Mouse (Mus musculus): Measurements from ENCODE around the gene Cyp4a14.
"Not testable (repeated sequence)": the region's sequence is repeated elsewhere in the genome, so short reads cannot be mapped to it uniquely, and the experiment has no call there.

The Cyp4a14 gene

DNA sequence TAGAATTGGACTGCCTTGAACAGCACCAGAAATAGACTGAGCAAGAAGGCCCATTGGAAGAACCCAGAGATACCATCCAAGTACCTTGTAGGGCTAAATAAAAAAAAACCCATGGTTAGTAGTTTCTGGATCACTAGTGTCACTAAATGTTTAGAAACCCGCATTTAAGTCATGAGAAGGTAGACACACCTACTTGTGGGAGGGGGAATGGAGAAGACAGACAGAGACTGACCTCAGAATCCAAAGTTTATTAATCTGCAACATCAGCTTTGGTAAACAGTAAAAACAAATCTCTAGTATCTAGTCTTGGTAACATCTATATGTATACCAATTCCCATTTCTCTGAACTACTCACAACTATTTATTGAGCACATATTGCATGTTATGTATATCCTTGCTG, at the start of gene Cyp4a14:
Gene Cyp4a14 (minus strand): TSS at position 142 of the 400 bp plus-strand sequence.
- no peak for DNase-seq (ENCODE audit: low read depth)

- DNase-seq (ENCODE audit: low read depth), result no peak
These were observed 49.2 kb upstream of the Cyp4a14 start for GRCm38 (mm10) chr4:115545101-115545500.

DNA sequence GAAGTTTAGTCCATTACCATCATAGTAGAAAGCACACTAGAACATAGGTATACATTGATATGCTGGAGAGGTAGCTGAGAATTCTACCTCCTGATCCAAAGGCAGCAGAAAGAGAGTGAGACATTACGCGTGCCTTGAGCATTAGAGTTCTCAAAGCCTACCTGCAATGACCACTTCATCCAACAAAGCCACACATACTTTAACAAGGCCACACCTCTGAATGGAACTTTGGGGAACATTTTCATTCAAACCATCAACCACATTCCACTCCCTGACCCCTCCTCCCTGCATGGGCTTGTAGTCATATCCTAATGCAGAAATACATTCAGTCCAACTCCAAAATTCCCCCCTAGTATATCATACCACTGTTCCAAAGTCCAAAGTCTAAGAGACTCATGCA, 25.8 kb upstream of the Cyp4a14 start:
- DNase-seq (ENCODE audit: low read depth), result no peak

- no peak for DNase-seq (ENCODE audit: low read depth)
These were observed 23.5 kb upstream of the Cyp4a14 start for GRCm38 (mm10) chr4:115519444-115519843.

GRCm38 (mm10) chr4:115518000-115518399, 22.1 kb upstream of the Cyp4a14 start, which contains the start of gene Cyp4a10:
Gene Cyp4a10, plus strand, starts transcription at chr4:115518264.
- not testable (repeated sequence) for DNase-seq (ENCODE audit: low read depth)

DNA sequence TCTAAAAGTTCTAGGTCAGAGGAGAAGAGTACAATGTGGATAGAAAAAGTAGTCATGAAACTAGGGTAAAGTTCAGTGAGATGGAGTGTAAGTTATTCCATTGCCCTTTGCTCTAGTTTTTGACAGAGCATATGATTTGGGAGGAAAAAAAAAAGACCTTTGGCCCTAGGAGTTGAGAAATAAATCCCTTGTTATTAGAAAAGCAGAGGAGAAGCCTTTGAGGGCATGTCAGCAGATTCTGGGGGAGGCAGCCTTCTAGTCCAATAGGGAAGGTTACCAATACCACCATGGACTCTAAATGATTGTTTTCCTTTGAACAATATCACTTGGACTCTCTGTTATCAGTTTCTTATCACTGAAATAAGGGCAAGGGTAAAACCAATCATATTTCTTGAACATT, 18.0 kb upstream of the Cyp4a14 start:
- DNase-seq (ENCODE audit: low read depth), result not testable (repeated sequence)

GRCm38 (mm10) chr4:115497466-115497865, 1.5 kb upstream of the Cyp4a14 start:
- no peak for DNase-seq (ENCODE audit: low read depth)

DNA sequence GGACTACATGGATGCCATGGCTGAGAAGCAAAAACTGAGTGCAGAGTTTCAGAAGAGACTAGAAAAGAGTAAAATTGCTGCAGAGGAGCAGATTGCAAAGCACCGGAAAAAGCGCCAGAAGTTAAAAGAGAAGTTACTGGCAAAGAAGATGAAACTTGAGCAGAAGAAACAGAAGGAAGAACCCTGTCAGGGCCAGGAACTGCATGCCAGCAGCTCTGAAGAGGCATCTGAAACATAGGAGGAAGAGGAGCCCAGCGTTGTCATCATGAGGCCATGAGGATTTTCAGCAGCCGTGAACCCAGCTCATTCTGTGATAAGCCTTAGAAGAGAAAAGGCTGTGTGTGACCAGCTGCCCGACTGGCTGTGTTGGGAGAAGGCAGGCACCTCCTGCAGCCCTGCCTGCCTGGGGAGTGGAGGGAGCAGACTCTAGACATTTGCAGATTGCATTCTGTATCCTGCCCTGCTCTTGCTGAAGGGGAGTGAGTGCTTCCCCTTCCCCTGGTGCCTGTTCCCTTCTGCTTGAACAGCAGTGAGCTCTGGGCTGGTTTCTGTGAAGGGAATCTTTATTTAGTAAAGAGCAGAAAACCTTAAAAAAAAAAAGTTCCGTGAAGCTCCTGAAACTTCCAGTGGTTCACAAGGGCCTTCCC, 14.8 kb downstream of the Cyp4a14 start:
- no peak for DNase-seq (ENCODE audit: low read depth)

GRCm38 (mm10) chr4:115476051-115476450, 19.9 kb downstream of the Cyp4a14 start:
- peak; percentile 13 for DNase-seq (ENCODE audit: low read depth)

DNA sequence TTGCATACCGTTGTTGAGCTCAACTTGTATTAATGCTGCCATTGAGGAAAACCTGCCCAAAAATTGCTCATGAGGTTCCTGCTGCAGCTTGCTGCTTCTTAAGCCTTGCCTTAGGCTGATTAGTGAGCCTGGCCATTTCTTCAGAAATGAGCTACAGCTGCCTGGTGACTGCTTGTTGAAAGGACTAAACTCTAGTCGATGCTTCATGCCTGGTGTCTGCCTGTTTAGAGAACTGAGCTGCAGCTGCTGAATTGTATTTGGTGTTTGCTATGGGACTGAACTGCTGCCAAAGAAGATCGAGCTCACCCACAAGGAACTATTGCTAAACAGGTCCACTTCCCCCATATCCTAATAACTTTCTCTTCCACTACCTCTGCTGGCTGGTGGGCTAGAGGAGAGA, 22.4 kb downstream of the Cyp4a14 start:
- DNase-seq (ENCODE audit: low read depth), result not testable (repeated sequence)

DNA sequence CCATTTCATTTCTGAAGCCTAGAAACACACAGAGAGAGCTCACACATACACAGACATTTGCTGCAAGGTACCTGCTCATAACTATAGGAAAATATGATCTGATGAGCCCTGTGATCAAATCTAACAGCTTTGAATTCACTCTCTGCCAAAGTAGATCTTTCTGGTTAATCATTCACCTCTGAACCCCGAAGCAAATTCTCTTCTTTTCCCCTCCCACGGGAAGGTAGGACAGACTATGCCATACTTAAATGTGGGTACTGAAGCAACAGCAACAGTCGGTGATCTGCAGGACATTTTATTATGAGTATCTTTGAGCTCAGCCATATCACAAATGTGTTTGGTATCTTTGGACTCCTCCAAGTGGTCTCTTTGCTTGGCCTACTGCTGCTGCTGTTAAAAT, 43.6 kb downstream of the Cyp4a14 start, which contains the start of gene Cyp4a30b:
Gene Cyp4a30b (plus strand): TSS at position 301 of the 400 bp plus-strand sequence.
- no peak for DNase-seq (ENCODE audit: low read depth)

GRCm38 (mm10) chr4:115450577-115451137, 45.3 kb downstream of the Cyp4a14 start:
- DNase-seq (ENCODE audit: low read depth), result no peak

Data from 416B (cell line).